Mouse (Mus musculus): ENCODE measurements around the gene Espn. TPM values are rescaled to one million over a fixed set of nuclear protein-coding genes. Genes with fewer than 3 reads are reported as not detected.

The Espn gene
- polyA plus RNA-seq, 1 experiment from 2014 or later = 0.90 TPM

GRCm38 (mm10) chr4:152184353-152185035, 32.3 kb upstream of the Espn start:
- Histone ChIP-seq H3K4me2 (no peak overlapping the region), H3K4me3 (ENCODE audit: low read depth, low read length) (no peak overlapping the region), H3K9ac (ENCODE audit: low read depth, low read length) (no peak overlapping the region), H3K9me3 (replicated peaks; ENCODE audit: control insufficient read depth, low read length) (no peaks in the 10 kb centered on the region), H3K27me3 (ENCODE audit: control insufficient read depth, insufficient read depth, low read length) (peaks cover under 1% of the 10 kb centered on the region), H3K4me1 (ENCODE audit: control insufficient read depth, insufficient read depth, low read length) (peaks cover 20% of the 10 kb centered on the region), H3K27ac (ENCODE audit: low read depth, low read length) (peak overlapping the region; percentile 97; the same call in 1 of the 2 replicates), H3K36me3 (ENCODE audit: control insufficient read depth, insufficient read depth, low read length) (no peaks in the 10 kb centered on the region)
- no peak for ATAC-seq (replicated peaks; ENCODE audit: insufficient number of reproducible peaks, low FRiP score, low TSS enrichment)
- 58% methylated on average over 7 of the region's 7 CpGs for WGBS (ENCODE audit: insufficient replicate concordance)

- Histone ChIP-seq H3K9me3 (replicated peaks; ENCODE audit: control insufficient read depth, low read length) (no peaks in the 10 kb centered on the region), H3K27me3 (ENCODE audit: control insufficient read depth, insufficient read depth, low read length) (peaks cover 10% of the 10 kb centered on the region), H3K4me1 (ENCODE audit: control insufficient read depth, insufficient read depth, low read length) (peaks cover 23% of the 10 kb centered on the region), H3K9ac (ENCODE audit: low read depth, low read length) (no peak overlapping the region), H3K4me2 (no peak overlapping the region), H3K4me3 (ENCODE audit: low read depth, low read length) (no peak overlapping the region), H3K27ac (ENCODE audit: low read depth, low read length) (no peak overlapping the region), H3K36me3 (ENCODE audit: control insufficient read depth, insufficient read depth, low read length) (no peaks in the 10 kb centered on the region)
- no peak for ATAC-seq (replicated peaks; ENCODE audit: insufficient number of reproducible peaks, low FRiP score, low TSS enrichment)
- WGBS (ENCODE audit: insufficient replicate concordance) = 75% methylated on average over 10 of the region's 10 CpGs
These were observed 30.0 kb upstream of the Espn start for GRCm38 (mm10) chr4:152182205-152182604.

- Histone ChIP-seq H3K27me3 (ENCODE audit: control insufficient read depth, insufficient read depth, low read length) (peaks cover 10% of the 10 kb centered on the region), H3K36me3 (ENCODE audit: control insufficient read depth, insufficient read depth, low read length) (no peaks in the 10 kb centered on the region), H3K4me2 (no peak overlapping the region), H3K4me1 (ENCODE audit: control insufficient read depth, insufficient read depth, low read length) (0 out of 2 replicates have a peak, but pooled peaks cover 5% of the 10 kb centered on the region), H3K4me3 (ENCODE audit: low read depth, low read length) (no peak overlapping the region), H3K27ac (ENCODE audit: low read depth, low read length) (no peak overlapping the region), H3K9me3 (replicated peaks; ENCODE audit: control insufficient read depth, low read length) (no peaks in the 10 kb centered on the region), H3K9ac (ENCODE audit: low read depth, low read length) (no peak overlapping the region)
- 83% methylated on average over 16 of the region's 16 CpGs for WGBS (ENCODE audit: insufficient replicate concordance)
- ATAC-seq (replicated peaks; ENCODE audit: insufficient number of reproducible peaks, low FRiP score, low TSS enrichment) = no peak
These were observed 27.9 kb upstream of the Espn start for GRCm38 (mm10) chr4:152179946-152180660.

- Histone ChIP-seq H3K9me3 (replicated peaks; ENCODE audit: control insufficient read depth, low read length) (no peaks in the 10 kb centered on the region), H3K27ac (ENCODE audit: low read depth, low read length) (no peak overlapping the region), H3K4me1 (ENCODE audit: control insufficient read depth, insufficient read depth, low read length) (0 out of 2 replicates have a peak, but pooled peaks cover 3% of the 10 kb centered on the region), H3K9ac (ENCODE audit: low read depth, low read length) (peak overlapping the region; percentile 89), H3K36me3 (ENCODE audit: control insufficient read depth, insufficient read depth, low read length) (no peaks in the 10 kb centered on the region), H3K4me3 (ENCODE audit: low read depth, low read length) (peak overlapping the region; percentile 54), H3K27me3 (ENCODE audit: control insufficient read depth, insufficient read depth, low read length) (peaks cover 13% of the 10 kb centered on the region), H3K4me2 (peak overlapping the region; percentile 98)
- WGBS (ENCODE audit: insufficient replicate concordance) = 33% methylated on average over 16 of the region's 16 CpGs
- no peak for ATAC-seq (replicated peaks; ENCODE audit: insufficient number of reproducible peaks, low FRiP score, low TSS enrichment)
These were observed 26.9 kb upstream of the Espn start for GRCm38 (mm10) chr4:152178916-152179705.

GRCm38 (mm10) chr4:152178344-152178864, 26.2 kb upstream of the Espn start:
- WGBS (ENCODE audit: insufficient replicate concordance) = 2% methylated on average over 27 of the region's 35 CpGs
- H3K9me3 ChIP-seq (replicated peaks; ENCODE audit: control insufficient read depth, low read length) = no peaks in the 10 kb centered on the region
- peaks cover 16% of the 10 kb centered on the region for H3K27me3 ChIP-seq (ENCODE audit: control insufficient read depth, insufficient read depth, low read length)
- 0 out of 2 replicates have a peak, but pooled peaks cover 3% of the 10 kb centered on the region for H3K4me1 ChIP-seq (ENCODE audit: control insufficient read depth, insufficient read depth, low read length)
- H3K4me3 ChIP-seq (ENCODE audit: low read depth, low read length) = peak overlapping the region; percentile 54
- H3K9ac ChIP-seq (ENCODE audit: low read depth, low read length) = peak overlapping the region; percentile 89
- H3K27ac ChIP-seq (ENCODE audit: low read depth, low read length) = no peak overlapping the region
- ATAC-seq (replicated peaks; ENCODE audit: insufficient number of reproducible peaks, low FRiP score, low TSS enrichment) = peak; percentile 28; the same call in 1 of the 2 replicates
- peak overlapping the region; percentile 98 for H3K4me2 ChIP-seq
- H3K36me3 ChIP-seq (ENCODE audit: control insufficient read depth, insufficient read depth, low read length) = no peaks in the 10 kb centered on the region

GRCm38 (mm10) chr4:152177537-152178343, 25.6 kb upstream of the Espn start, which contains the start of gene Acot7:
Gene Acot7 (plus strand): TSS chr4:152178134.
- WGBS (ENCODE audit: insufficient replicate concordance) = under 1% methylated on average over 87 of the region's 108 CpGs
- Histone ChIP-seq H3K4me1 (ENCODE audit: control insufficient read depth, insufficient read depth, low read length) (0 out of 2 replicates have a peak, but pooled peaks cover 3% of the 10 kb centered on the region), H3K9me3 (replicated peaks; ENCODE audit: control insufficient read depth, low read length) (no peaks in the 10 kb centered on the region), H3K9ac (ENCODE audit: low read depth, low read length) (peak within 1 kb of the TSS; percentile 89), H3K27me3 (ENCODE audit: control insufficient read depth, insufficient read depth, low read length) (peaks cover 16% of the 10 kb centered on the region), H3K36me3 (ENCODE audit: control insufficient read depth, insufficient read depth, low read length) (no peaks in the 10 kb centered on the region), H3K27ac (ENCODE audit: low read depth, low read length) (peak within 1 kb of the TSS; percentile 86), H3K4me2 (peak within 1 kb of the TSS; percentile 98), H3K4me3 (ENCODE audit: low read depth, low read length) (peak within 1 kb of the TSS; percentile 54)
- peak; percentile 96 for ATAC-seq (replicated peaks; ENCODE audit: insufficient number of reproducible peaks, low FRiP score, low TSS enrichment)

GRCm38 (mm10) chr4:152177174-152177536, 25.0 kb upstream of the Espn start:
- 58% methylated on average over 6 of the region's 6 CpGs for WGBS (ENCODE audit: insufficient replicate concordance)
- Histone ChIP-seq H3K36me3 (ENCODE audit: control insufficient read depth, insufficient read depth, low read length) (no peaks in the 10 kb centered on the region), H3K27ac (ENCODE audit: low read depth, low read length) (peak overlapping the region; percentile 86), H3K4me3 (ENCODE audit: low read depth, low read length) (peak overlapping the region; percentile 54), H3K4me2 (peak overlapping the region; percentile 98), H3K9ac (ENCODE audit: low read depth, low read length) (peak overlapping the region; percentile 89), H3K27me3 (ENCODE audit: control insufficient read depth, insufficient read depth, low read length) (peaks cover 16% of the 10 kb centered on the region), H3K9me3 (replicated peaks; ENCODE audit: control insufficient read depth, low read length) (no peaks in the 10 kb centered on the region), H3K4me1 (ENCODE audit: control insufficient read depth, insufficient read depth, low read length) (0 out of 2 replicates have a peak, but pooled peaks cover 3% of the 10 kb centered on the region)
- ATAC-seq (replicated peaks; ENCODE audit: insufficient number of reproducible peaks, low FRiP score, low TSS enrichment) = no peak

Data from heart, embryonic 11.5 days (tissue).